ENCODE assay signal across 9 mouse cellular contexts in genomic region chr4:133117556-133118411, GRCm38 (mm10). TPM values are rescaled to one million over a fixed set of nuclear protein-coding genes. Genes with fewer than 3 reads are reported as not detected.
DNase-seq lines count a peak whose midpoint lies in the region; ATAC-seq and TF ChIP-seq lines count a peak whose summit lies in the region.
"Had no signal": no experiment of that assay in that cellular context is flagged by ENCODE, and none has a peak within 500 bp of the region (broad histone marks: within the 10 kb centered on the region; RNA-seq: fewer than 3 reads in every experiment).

No protein-coding gene starts in this region.

- DNase-seq in MEL (ENCODE audit: low read depth, low spot score): peak; percentile 37
- DNase-seq in cerebellum, adult 11-12 months: peak; percentile 71
- DNase-seq in hindbrain, embryonic 10.5 days (ENCODE audit: low spot score): peak; percentile 71
- DNase-seq in testis, postnatal 10 days (ENCODE audit: low spot score): peak; percentile 87
- no peak for DNase-seq in spleen, postnatal 10 days (ENCODE audit: low spot score in 2 of 2)

- TF ChIP-seq POLR2A in MEL (IDR thresholded peaks at IDR 0.05; ENCODE audit: control insufficient read depth in 1 of 2, insufficient read depth in 1 of 2, low read depth in 1 of 2, low read length in 2 of 2, poor library complexity in 1 of 2): no peak

- peak; percentile 36 for ATAC-seq in forebrain, embryonic 16.5 days
- ATAC-seq in limb, embryonic 12.5 days (ENCODE audit: insufficient number of reproducible peaks, insufficient read depth, low FRiP score, low TSS enrichment, low read depth): no peak
- ATAC-seq in midbrain, embryonic 13.5 days: 0 out of 2 replicates have a peak, but pooled peaks have one; percentile 22

- H3K36me3 ChIP-seq in MEL (ENCODE audit: control insufficient read depth in 1 of 2, insufficient read depth in 2 of 2, low read length in 2 of 2): 0 out of 4 replicates have a peak, but pooled peaks cover 0 to 2% of the 10 kb centered on the region in 2 experiments
- H3K36me3 ChIP-seq in forebrain, embryonic 16.5 days (ENCODE audit: control insufficient read depth, insufficient read depth): no peaks in the 10 kb centered on the region
- no peaks in the 10 kb centered on the region for H3K36me3 ChIP-seq in hindbrain, embryonic 10.5 days
- no peaks in the 10 kb centered on the region for H3K36me3 ChIP-seq in limb, embryonic 12.5 days
- H3K36me3 ChIP-seq in midbrain, embryonic 13.5 days: no peaks in the 10 kb centered on the region

- no peak for TF ChIP-seq RAD21 in MEL (IDR thresholded peaks at IDR 0.05; ENCODE audit: low read depth, low read length)

- no peak overlapping the region for H3K4me2 ChIP-seq in forebrain, embryonic 16.5 days (ENCODE audit: low read length)
- H3K4me2 ChIP-seq in limb, embryonic 12.5 days: peak overlapping the region; percentile 34
- H3K4me2 ChIP-seq in midbrain, embryonic 13.5 days (replicated peaks): 0 out of 2 replicates have a peak overlapping the region, but pooled peaks have one; percentile 20

- TF ChIP-seq EP300 in MEL (IDR thresholded peaks at IDR 0.05; ENCODE audit: low read depth in 1 of 2, low read length in 2 of 2): no peak

- 20% methylated on average over 18 of the region's 18 CpGs for WGBS in forebrain, embryonic 16.5 days
- 24% methylated on average over 18 of the region's 18 CpGs for WGBS in hindbrain, embryonic 10.5 days
- 13% methylated on average over 18 of the region's 18 CpGs for WGBS in limb, embryonic 12.5 days
- 25% methylated on average over 17 of the region's 18 CpGs for WGBS in midbrain, embryonic 13.5 days

- H3K9ac ChIP-seq in MEL (ENCODE audit: control insufficient read depth, low read depth, low read length, poor library complexity, severe bottlenecking): peak overlapping the region; percentile 55
- H3K9ac ChIP-seq in forebrain, embryonic 16.5 days (replicated peaks; ENCODE audit: low read depth, low read length): no peak overlapping the region; the same call in 1 of the 2 replicates
- peak overlapping the region; percentile 37; the same call in 1 of the 2 replicates for H3K9ac ChIP-seq in limb, embryonic 12.5 days (replicated peaks)
- H3K9ac ChIP-seq in midbrain, embryonic 13.5 days (replicated peaks): peak overlapping the region; percentile 53

- no peak overlapping the region for H3K27ac ChIP-seq in MEL (ENCODE audit: control insufficient read depth, low read depth, low read length)
- peak overlapping the region; percentile 68 for H3K27ac ChIP-seq in forebrain, embryonic 16.5 days (ENCODE audit: low read length)
- peak overlapping the region; percentile 87 for H3K27ac ChIP-seq in hindbrain, embryonic 10.5 days
- peak overlapping the region; percentile 95 for H3K27ac ChIP-seq in limb, embryonic 12.5 days
- H3K27ac ChIP-seq in midbrain, embryonic 13.5 days: peak overlapping the region; percentile 63

- H3K79me2 ChIP-seq in MEL (ENCODE audit: control insufficient read depth, insufficient read depth, low read length, poor library complexity): no peaks in the 10 kb centered on the region

- peaks cover 0 to 9% of the 10 kb centered on the region in 2 experiments; a peak in 2 of 4 replicates for H3K4me1 ChIP-seq in MEL (ENCODE audit: control insufficient read depth in 1 of 2, insufficient read depth in 2 of 2, low read length in 2 of 2)
- peaks cover 17% of the 10 kb centered on the region for H3K4me1 ChIP-seq in forebrain, embryonic 16.5 days (replicated peaks; ENCODE audit: control insufficient read depth, insufficient read depth, low read length)
- H3K4me1 ChIP-seq in hindbrain, embryonic 10.5 days (replicated peaks): peaks cover 55% of the 10 kb centered on the region
- H3K4me1 ChIP-seq in limb, embryonic 12.5 days (replicated peaks): peaks cover 40% of the 10 kb centered on the region
- H3K4me1 ChIP-seq in midbrain, embryonic 13.5 days (replicated peaks): peaks cover 25% of the 10 kb centered on the region

- peak overlapping the region in 1 of 2 experiments; percentile 35; a peak in 2 of 4 replicates for H3K4me3 ChIP-seq in MEL (ENCODE audit: control insufficient read depth in 1 of 2, insufficient read depth in 1 of 2, low read depth in 2 of 2, low read length in 2 of 2)
- no peak overlapping the region for H3K4me3 ChIP-seq in forebrain, embryonic 16.5 days (replicated peaks; ENCODE audit: low read length)
- H3K4me3 ChIP-seq in hindbrain, embryonic 10.5 days: peak overlapping the region; percentile 24; the same call in 1 of the 2 replicates
- H3K4me3 ChIP-seq in limb, embryonic 12.5 days (replicated peaks): 0 out of 2 replicates have a peak overlapping the region, but pooled peaks have one; percentile 6
- no peak overlapping the region for H3K4me3 ChIP-seq in midbrain, embryonic 13.5 days (replicated peaks)
- H3K4me3 ChIP-seq: erythroblast, embryonic 14.5 days had no signal

- peaks cover 0 to 1% of the 10 kb centered on the region in 2 experiments; a peak in 1 of 4 replicates for H3K27me3 ChIP-seq in MEL (ENCODE audit: control insufficient read depth in 1 of 2, insufficient read depth in 2 of 2, low read length in 2 of 2)
- no peaks in the 10 kb centered on the region for H3K27me3 ChIP-seq in forebrain, embryonic 16.5 days (replicated peaks; ENCODE audit: control insufficient read depth, insufficient read depth, low read length)
- no peaks in the 10 kb centered on the region for H3K27me3 ChIP-seq in hindbrain, embryonic 10.5 days (ENCODE audit: insufficient read depth, poor library complexity, severe bottlenecking)
- H3K27me3 ChIP-seq in limb, embryonic 12.5 days: no peaks in the 10 kb centered on the region
- no peaks in the 10 kb centered on the region for H3K27me3 ChIP-seq in midbrain, embryonic 13.5 days

- H3K9me3 ChIP-seq in MEL (replicated peaks; ENCODE audit: insufficient read depth, low read length): no peaks in the 10 kb centered on the region
- no peaks in the 10 kb centered on the region for H3K9me3 ChIP-seq in forebrain, embryonic 16.5 days (ENCODE audit: control insufficient read depth, low read length)
- H3K9me3 ChIP-seq in hindbrain, embryonic 10.5 days: no peaks in the 10 kb centered on the region
- H3K9me3 ChIP-seq in limb, embryonic 12.5 days: no peaks in the 10 kb centered on the region
- no peaks in the 10 kb centered on the region for H3K9me3 ChIP-seq in midbrain, embryonic 13.5 days

- no peak for TF ChIP-seq CTCF in MEL (IDR thresholded peaks at IDR 0.05 in 2 of 3, conservative IDR thresholded peaks at IDR 0.05 in 1 of 3; ENCODE audit: control insufficient read depth in 1 of 3, insufficient read depth in 1 of 3, low read depth in 2 of 3, low read length in 3 of 3, poor library complexity in 1 of 3, severe bottlenecking in 1 of 3)

TF ChIP-seq in MEL, 35 proteins besides CTCF, POLR2A, EP300 and RAD21:
- no peak for TF ChIP-seq POLR2AphosphoS5 (IDR thresholded peaks at IDR 0.05; ENCODE audit: borderline replicate concordance, low read depth, low read length)
- TF ChIP-seq HCFC1 (IDR thresholded peaks at IDR 0.05; ENCODE audit: low read depth, low read length): no peak
- TF ChIP-seq ZNF384 (IDR thresholded peaks at IDR 0.05; ENCODE audit: low read depth, low read length): peak; percentile 30; the same call in 1 of the 2 replicates
- no peak for TF ChIP-seq BHLHE40 (IDR thresholded peaks at IDR 0.05; ENCODE audit: borderline replicate concordance, low read depth, low read length)
- TF ChIP-seq GATA1 (IDR thresholded peaks at IDR 0.05; ENCODE audit: low read depth, low read length): no peak

RNA-seq across cellular contexts. Expression of gene Wasf2, which starts 12.5 kb away (rescaled TPM):
- 16.4 and 18.4 TPM in 2 replicates for total RNA-seq in MEL (2012; rRNA removed)
- polyA plus RNA-seq in MEL (2012; ENCODE audit: insufficient read depth in 1 of 2, insufficient read length in 2 of 2, low read depth in 1 of 2, low replicate concordance in 2 of 2, missing spikeins in 1 of 2): 10 to 100 TPM in 1 of 2 experiments, not detected in 1; 53.7 TPM
- polyA plus RNA-seq in forebrain, embryonic 16.5 days (2015; fragmentation: Nextera tagmentation; extraction: Ambion mirVana): 27.0 and 31.5 TPM in 2 replicates
- polyA plus RNA-seq in hindbrain, embryonic 10.5 days (2016; fragmentation: Nextera tagmentation; extraction: Ambion mirVana): 42.1 and 67.1 TPM in 2 replicates
- polyA plus RNA-seq in limb, embryonic 12.5 days (2016; fragmentation: Nextera tagmentation; extraction: Ambion mirVana): 73.8 and 81.6 TPM in 2 replicates
- 28.8 and 34.2 TPM in 2 replicates for polyA plus RNA-seq in midbrain, embryonic 13.5 days (2015; fragmentation: Nextera tagmentation; extraction: Ambion mirVana)

Comparison
In these comparisons a context has a peak if more than half of its experiments do, and no peak if none do; other contexts are left out.
1. DNase-seq: peak in MEL (single experiment), cerebellum, adult 11-12 months (single experiment), hindbrain, embryonic 10.5 days (single experiment) and testis, postnatal 10 days (single experiment); none in spleen, postnatal 10 days (0 of 2).
2. H3K4me3 ChIP-seq: peak in hindbrain, embryonic 10.5 days (single experiment) and limb, embryonic 12.5 days (single experiment); none in forebrain, embryonic 16.5 days (single experiment) and midbrain, embryonic 13.5 days (single experiment).